Mouse (Mus musculus) intestine, postnatal 0 days (tissue): ENCODE results near the gene Htr2a. TPM values are rescaled to one million over a fixed set of nuclear protein-coding genes. Genes with fewer than 3 reads are reported as not detected.

Source experiments
- ATAC-seq: fragments of 200-750 bp; cut with Nextera tagmentation; 2 replicates; pipeline ENCODE4 v1.8.0; 2017; ENCODE audit warnings: mild to moderate bottlenecking, moderate TSS enrichment, moderate library complexity
- H3K27ac ChIP-seq: fragments of 300-500 bp; sonication (generic); 2 replicates; pipeline ENCODE4 v1.5.1; 2014; ENCODE audit warnings: mild to moderate bottlenecking, low read depth, low read length, moderate library complexity
- H3K27me3 ChIP-seq: fragments of 300-500 bp; sonication (generic); replicated peaks from 2 replicates; pipeline ENCODE4 v1.6.1; 2014; ENCODE audit warnings: low read length, mixed read lengths; ENCODE audit not compliant: control insufficient read depth, insufficient read depth
- H3K36me3 ChIP-seq: fragments of 300-500 bp; sonication (generic); 2 replicates; pipeline ENCODE4 v1.6.1; 2014; ENCODE audit warnings: mild to moderate bottlenecking, moderate library complexity; ENCODE audit not compliant: control insufficient read depth, insufficient read depth
- H3K4me1 ChIP-seq: fragments of 300-500 bp; sonication (generic); replicated peaks from 2 replicates; pipeline ENCODE4 v1.6.1; 2014; ENCODE audit warnings: antibody characterized with exemption, low read length, mixed read lengths; ENCODE audit not compliant: control insufficient read depth, insufficient read depth
- H3K4me2 ChIP-seq: fragments of 300-500 bp; sonication (generic); replicated peaks from 2 replicates; pipeline ENCODE4 v1.6.1; 2014; ENCODE audit warnings: low read depth, mild to moderate bottlenecking, moderate library complexity
- H3K4me3 ChIP-seq: fragments of 300-500 bp; sonication (generic); 2 replicates; pipeline ENCODE4 v1.5.1; 2014; ENCODE audit warnings: low read depth, low read length
- H3K9ac ChIP-seq: fragments of 300-500 bp; sonication (generic); 2 replicates; pipeline ENCODE4 v1.6.1; 2014; ENCODE audit warnings: mild to moderate bottlenecking, low read depth, low read length
- H3K9me3 ChIP-seq: fragments of 300-500 bp; sonication (generic); 2 replicates; pipeline ENCODE4 v1.6.1; 2016; ENCODE audit warnings: mixed run types; ENCODE audit not compliant: control insufficient read depth
- CTCF ChIP-seq: sonication (generic); IDR thresholded peaks from 2 replicates; pipeline ENCODE4 v1.5.1; 2016; ENCODE audit warnings: low read depth, mild to moderate bottlenecking, control low read depth, antibody characterized with exemption, moderate library complexity
- WGBS: fragments of 180-500 bp; shearing (Covaris S2); extraction: QIAGEN DNeasy Blood & Tissue Kit; methylation state at CpG from one replicate; pipeline ENCODE4 v1.1.7; 2014; 5-methylcytosine and 5-hydroxymethylcytosine counted together
- polyA plus RNA-seq: library from polyadenylated mRNA; unstranded; fragments of >200 nt; fragmentation: Nextera tagmentation; extraction: Ambion mirVana; gene quantifications from 2 replicates; pipeline ENCODE4 v1.2.1, GENCODE M21; 2015

Gene Htr2a
- polyA plus RNA-seq, 1 experiment from 2014 or later: 0.17 TPM

GRCm38 (mm10) chr14:74638071-74638470 is 2.6 kb upstream of the Htr2a start:
- Histone ChIP-seq H3K36me3 (no peaks in the 10 kb centered on the region), H3K27me3 (peaks cover 2% of the 10 kb centered on the region; the same call in 1 of the 2 replicates), H3K4me2 (no peak overlapping the region), H3K9me3 (no peaks in the 10 kb centered on the region), H3K9ac (no peak overlapping the region), H3K4me1 (no peaks in the 10 kb centered on the region), H3K4me3 (no peak overlapping the region), H3K27ac (no peak overlapping the region)
- ATAC-seq: no peak
- peak; percentile 52 for TF ChIP-seq CTCF
- WGBS: 67% methylated on average over 4 of the region's 4 CpGs

GRCm38 (mm10) chr14:74641668-74642230 is 1.1 kb downstream of the Htr2a start:
- 0 out of 2 replicates have a peak overlapping the region, but pooled peaks have one; percentile 11 for H3K9ac ChIP-seq
- no peak for ATAC-seq
- no peaks in the 10 kb centered on the region for H3K9me3 ChIP-seq
- no peak for TF ChIP-seq CTCF
- WGBS: 23% methylated on average over 17 of the region's 17 CpGs
- H3K27ac ChIP-seq: no peak overlapping the region
- H3K4me3 ChIP-seq: peak overlapping the region; percentile 36
- peaks cover 2% of the 10 kb centered on the region; the same call in 1 of the 2 replicates for H3K27me3 ChIP-seq
- H3K4me1 ChIP-seq: no peaks in the 10 kb centered on the region
- H3K36me3 ChIP-seq: no peaks in the 10 kb centered on the region
- H3K4me2 ChIP-seq: peak overlapping the region; percentile 63

- 0% methylated on average over 4 of the region's 4 CpGs for WGBS
- H3K9me3 ChIP-seq: no peaks in the 10 kb centered on the region
- no peaks in the 10 kb centered on the region for H3K36me3 ChIP-seq
- H3K4me2 ChIP-seq: peak overlapping the region; percentile 43
- peaks cover 2% of the 10 kb centered on the region; the same call in 1 of the 2 replicates for H3K27me3 ChIP-seq
- H3K4me1 ChIP-seq: no peaks in the 10 kb centered on the region
- ATAC-seq: peak; percentile 28; the same call in 1 of the 2 replicates
- no peak overlapping the region for H3K4me3 ChIP-seq
- H3K9ac ChIP-seq: no peak overlapping the region
- no peak overlapping the region for H3K27ac ChIP-seq
- peak; percentile 97 for TF ChIP-seq CTCF
These were observed 2.7 kb downstream of the Htr2a start for GRCm38 (mm10) chr14:74643296-74643695.

- no peaks in the 10 kb centered on the region for H3K36me3 ChIP-seq
- H3K4me3 ChIP-seq: no peak overlapping the region
- 52% methylated on average over 11 of the region's 11 CpGs for WGBS
- H3K27me3 ChIP-seq: no peaks in the 10 kb centered on the region; the same call in 1 of the 2 replicates
- H3K4me2 ChIP-seq: no peak overlapping the region
- no peaks in the 10 kb centered on the region for H3K4me1 ChIP-seq
- ATAC-seq: no peak
- H3K27ac ChIP-seq: no peak overlapping the region
- H3K9ac ChIP-seq: no peak overlapping the region
- TF ChIP-seq CTCF: no peak
- no peaks in the 10 kb centered on the region for H3K9me3 ChIP-seq
These were observed 5.6 kb downstream of the Htr2a start for GRCm38 (mm10) chr14:74646107-74646793.

- H3K9me3 ChIP-seq: no peaks in the 10 kb centered on the region
- no peak overlapping the region for H3K27ac ChIP-seq
- ATAC-seq: no peak
- no peaks in the 10 kb centered on the region for H3K4me1 ChIP-seq
- no peak overlapping the region for H3K4me3 ChIP-seq
- H3K9ac ChIP-seq: no peak overlapping the region
- 49% methylated on average over 6 of the region's 6 CpGs for WGBS
- H3K4me2 ChIP-seq: no peak overlapping the region
- H3K27me3 ChIP-seq: no peaks in the 10 kb centered on the region
- no peaks in the 10 kb centered on the region for H3K36me3 ChIP-seq
- TF ChIP-seq CTCF: no peak
These were observed 9.4 kb downstream of the Htr2a start for GRCm38 (mm10) chr14:74650001-74650400.

- Histone ChIP-seq H3K4me2 (no peak overlapping the region), H3K9ac (no peak overlapping the region)
These were observed 11.0 kb downstream of the Htr2a start for GRCm38 (mm10) chr14:74651678-74652077.

More at GRCm38 (mm10) chr14:74651678-74652077, 11.0 kb downstream of the Htr2a start:
- ATAC-seq: no peak
- H3K4me1 ChIP-seq: no peaks in the 10 kb centered on the region
- TF ChIP-seq CTCF: no peak
- no peak overlapping the region for H3K4me3 ChIP-seq
- 70% methylated on average over 4 of the region's 4 CpGs for WGBS
- H3K27me3 ChIP-seq: no peaks in the 10 kb centered on the region
- no peaks in the 10 kb centered on the region for H3K36me3 ChIP-seq
- no peaks in the 10 kb centered on the region for H3K9me3 ChIP-seq
- H3K27ac ChIP-seq: no peak overlapping the region
